Mouse (Mus musculus) C2C12 (cell line): ENCODE measurements at regions not wholly inside any gene's neighbourhood (a gene's known extent, or its start where the extent isn't known, plus 50 kb on each side); places are given as distances from the start of the nearest gene placed in this dataset.

Experiments
- H3K27me3 ChIP-seq: one replicate; pipeline ENCODE4 v1.6.1; 2011; ENCODE audit not compliant: control insufficient read depth, insufficient read depth, insufficient read length
- H3K36me3 ChIP-seq: one replicate; pipeline ENCODE4 v1.6.1; 2011; ENCODE audit not compliant: control insufficient read depth, insufficient read depth
- H3K4me3 ChIP-seq: one replicate; pipeline ENCODE4 v1.5.1; 2011; ENCODE audit warnings: mild to moderate bottlenecking, control low read depth; ENCODE audit not compliant: poor library complexity, insufficient read depth, severe bottlenecking
- H3K79me2 ChIP-seq: one replicate; pipeline ENCODE4 v1.6.1; 2011; ENCODE audit not compliant: control insufficient read depth, insufficient read depth
- H3K79me3 ChIP-seq: one replicate; pipeline ENCODE4 v1.6.1; 2011; ENCODE audit warnings: low read depth, control low read depth
- H3ac ChIP-seq: one replicate; pipeline ENCODE3; 2011; ENCODE audit warnings: low read depth; ENCODE audit not compliant: control insufficient read depth, insufficient read length
- CEBPB ChIP-seq: IDR thresholded peaks from one replicate; pipeline ENCODE4 v1.6.1; 2011; ENCODE audit warnings: low read depth, mild to moderate bottlenecking, control low read depth, moderate library complexity
- CTCF ChIP-seq: IDR thresholded peaks from one replicate; pipeline ENCODE4 v1.5.1; 2011; ENCODE audit not compliant: control insufficient read depth, insufficient read depth, insufficient read length
- FOSL1 ChIP-seq: IDR thresholded peaks from one replicate; pipeline ENCODE4 v1.8.0; 2011; ENCODE audit warnings: mild to moderate bottlenecking, low read length; ENCODE audit not compliant: poor library complexity, insufficient read depth, severe bottlenecking
- MAX ChIP-seq: IDR thresholded peaks from one replicate; pipeline ENCODE4 v1.6.1; 2011; ENCODE audit warnings: mild to moderate bottlenecking, control low read depth
- MYOD1 ChIP-seq: IDR thresholded peaks from one replicate; pipeline ENCODE4 v1.6.1; 2011; ENCODE audit warnings: low read depth; ENCODE audit not compliant: control insufficient read depth, insufficient read length
- MYOG ChIP-seq: IDR thresholded peaks from one replicate; pipeline ENCODE4 v1.6.1; 2011; ENCODE audit not compliant: control insufficient read depth, insufficient read length; ENCODE audit errors: extremely low read depth
- USF1 ChIP-seq: IDR thresholded peaks from one replicate; pipeline ENCODE4 v1.6.1; 2011; ENCODE audit warnings: low read depth, mild to moderate bottlenecking, control low read depth, moderate library complexity

DNA sequence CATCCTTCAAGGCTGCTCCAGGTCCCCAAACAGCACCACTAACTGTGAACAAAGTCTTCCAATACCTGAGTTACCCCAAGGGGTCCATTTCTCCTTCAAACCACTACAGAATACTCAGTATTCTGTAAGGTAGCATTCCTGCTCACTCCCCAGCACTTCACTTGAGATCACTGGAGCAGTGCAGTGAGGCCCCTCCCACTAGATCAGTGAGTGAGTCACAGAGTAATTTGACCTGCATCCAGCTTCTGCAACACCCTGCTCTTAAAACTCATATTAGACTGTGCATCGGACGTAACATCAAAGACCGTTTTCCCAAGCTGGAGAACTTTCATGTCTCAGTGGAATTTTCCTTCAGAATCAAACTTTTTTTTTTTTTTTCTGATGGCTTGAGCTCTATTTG lies 461.4 kb downstream of the Insc start:
- Histone ChIP-seq H3K27me3 (no peaks in the 10 kb centered on the region), H3K79me2 (no peaks in the 10 kb centered on the region), H3ac (no peak overlapping the region), H3K4me3 (no peak overlapping the region), H3K36me3 (no peaks in the 10 kb centered on the region), H3K79me3 (no peaks in the 10 kb centered on the region)
- TF ChIP-seq USF1 (no peak), FOSL1 (no peak), MYOD1 (no peak), CEBPB (no peak), CTCF (no peak), MAX (no peak), MYOG (no peak)

- no peak overlapping the region for H3ac ChIP-seq
- no peaks in the 10 kb centered on the region for H3K27me3 ChIP-seq
- TF ChIP-seq MYOD1 (no peak), MYOG (no peak), CTCF (no peak), USF1 (no peak), MAX (no peak), FOSL1 (no peak), CEBPB (no peak)
- no peaks in the 10 kb centered on the region for H3K79me2 ChIP-seq
- no peak overlapping the region for H3K4me3 ChIP-seq
- H3K36me3 ChIP-seq: no peaks in the 10 kb centered on the region
- H3K79me3 ChIP-seq: no peaks in the 10 kb centered on the region
Observed at GRCm38 (mm10) chr7:115206479-115207134, 463.1 kb downstream of the Insc start.

GRCm38 (mm10) chr7:115208781-115209180 lies 465.3 kb downstream of the Insc start:
- Histone ChIP-seq H3K4me3 (no peak overlapping the region), H3K79me3 (no peaks in the 10 kb centered on the region), H3K79me2 (no peaks in the 10 kb centered on the region), H3K36me3 (no peaks in the 10 kb centered on the region), H3K27me3 (no peaks in the 10 kb centered on the region), H3ac (no peak overlapping the region)
- TF ChIP-seq CTCF: no peak
- no peak for TF ChIP-seq MYOD1
- no peak for TF ChIP-seq FOSL1
- no peak for TF ChIP-seq MAX
- TF ChIP-seq CEBPB: no peak
- TF ChIP-seq USF1: no peak
- TF ChIP-seq MYOG: no peak

DNA sequence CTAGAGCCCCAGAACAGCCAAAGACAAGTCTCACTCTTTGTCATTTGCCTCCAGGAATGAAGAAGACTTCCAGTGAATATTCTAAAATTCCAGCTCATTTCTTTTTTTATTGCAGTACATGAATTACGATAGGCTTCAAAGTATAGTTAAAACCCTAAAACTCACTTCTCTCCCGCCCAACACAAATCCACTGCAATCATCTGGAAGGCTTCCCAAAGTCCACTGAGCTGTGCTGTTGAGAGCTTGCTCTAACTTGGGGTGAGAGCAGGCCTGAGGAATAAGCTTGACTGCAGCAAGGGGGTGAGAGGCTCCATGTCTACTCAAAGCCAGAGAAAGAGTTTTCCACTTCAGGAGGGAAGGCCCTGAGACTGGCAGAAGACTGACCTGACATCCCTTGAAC lies 466.5 kb downstream of the Insc start:
- Histone ChIP-seq H3K36me3 (no peaks in the 10 kb centered on the region), H3ac (no peak overlapping the region)
- TF ChIP-seq CTCF (no peak), MYOD1 (no peak), FOSL1 (no peak), CEBPB (no peak), MYOG (no peak), MAX (no peak), USF1 (no peak)

DNA sequence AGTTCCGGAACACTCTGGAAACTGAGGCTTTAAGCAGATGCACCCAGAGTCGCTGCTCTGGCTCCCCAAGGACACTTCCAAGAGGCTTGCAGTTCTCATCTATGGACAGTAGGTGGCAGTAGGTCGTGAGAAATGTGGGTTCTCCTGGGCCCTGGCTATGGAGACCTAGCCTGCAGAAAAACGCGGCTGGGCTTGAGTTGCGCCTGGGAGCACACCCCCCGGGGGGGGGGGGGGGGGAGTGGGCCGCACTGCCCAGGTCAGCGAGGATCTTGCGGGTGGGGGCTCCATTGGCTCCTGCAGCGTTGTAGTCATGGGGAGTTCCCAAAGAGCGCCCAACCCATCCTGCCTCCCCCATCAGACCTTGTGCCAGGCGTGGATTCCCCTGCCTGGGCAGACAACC lies 473.3 kb downstream of the Insc start:
- H3K27me3 ChIP-seq: no peaks in the 10 kb centered on the region
- no peak overlapping the region for H3K4me3 ChIP-seq

More for the DNA sequence above, 466.5 kb downstream of the Insc start:
- H3K4me3 ChIP-seq: no peak overlapping the region
- H3K79me3 ChIP-seq: no peaks in the 10 kb centered on the region
- H3K79me2 ChIP-seq: no peaks in the 10 kb centered on the region
- no peaks in the 10 kb centered on the region for H3K27me3 ChIP-seq

DNA sequence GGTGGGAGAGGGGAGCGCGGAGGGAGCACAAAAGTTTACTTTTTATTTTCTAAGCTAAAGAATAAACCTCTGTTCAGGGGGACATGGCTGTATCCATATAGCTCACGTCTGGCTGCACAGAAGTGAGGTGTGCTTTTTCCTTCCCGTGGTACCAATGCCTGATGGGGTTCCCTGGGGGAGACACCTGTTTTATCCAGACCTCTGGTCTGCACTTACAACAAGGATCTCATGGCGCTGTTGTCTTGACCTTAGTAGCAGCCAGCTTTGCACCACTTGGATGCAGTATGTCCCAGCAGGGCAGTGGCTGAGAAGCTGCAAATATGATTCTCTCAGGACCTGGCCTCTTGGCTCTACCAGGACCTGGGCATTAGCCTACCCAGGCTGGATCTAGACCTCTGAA lies 473.8 kb downstream of the Insc start:
- Histone ChIP-seq H3K79me3 (no peaks in the 10 kb centered on the region), H3K27me3 (no peaks in the 10 kb centered on the region), H3K36me3 (no peaks in the 10 kb centered on the region), H3ac (no peak overlapping the region), H3K4me3 (no peak overlapping the region), H3K79me2 (no peaks in the 10 kb centered on the region)
- TF ChIP-seq MYOD1 (no peak), CTCF (no peak), USF1 (no peak), FOSL1 (no peak), MAX (no peak), CEBPB (no peak), MYOG (no peak)

More for the DNA sequence above, 473.3 kb downstream of the Insc start:
- no peaks in the 10 kb centered on the region for H3K36me3 ChIP-seq
- no peaks in the 10 kb centered on the region for H3K79me2 ChIP-seq
- H3ac ChIP-seq: no peak overlapping the region
- peak; percentile 29 for TF ChIP-seq CTCF
- TF ChIP-seq MYOD1: no peak
- H3K79me3 ChIP-seq: no peaks in the 10 kb centered on the region
